Mouse (Mus musculus): ENCODE results near the gene Svopl.

DNA sequence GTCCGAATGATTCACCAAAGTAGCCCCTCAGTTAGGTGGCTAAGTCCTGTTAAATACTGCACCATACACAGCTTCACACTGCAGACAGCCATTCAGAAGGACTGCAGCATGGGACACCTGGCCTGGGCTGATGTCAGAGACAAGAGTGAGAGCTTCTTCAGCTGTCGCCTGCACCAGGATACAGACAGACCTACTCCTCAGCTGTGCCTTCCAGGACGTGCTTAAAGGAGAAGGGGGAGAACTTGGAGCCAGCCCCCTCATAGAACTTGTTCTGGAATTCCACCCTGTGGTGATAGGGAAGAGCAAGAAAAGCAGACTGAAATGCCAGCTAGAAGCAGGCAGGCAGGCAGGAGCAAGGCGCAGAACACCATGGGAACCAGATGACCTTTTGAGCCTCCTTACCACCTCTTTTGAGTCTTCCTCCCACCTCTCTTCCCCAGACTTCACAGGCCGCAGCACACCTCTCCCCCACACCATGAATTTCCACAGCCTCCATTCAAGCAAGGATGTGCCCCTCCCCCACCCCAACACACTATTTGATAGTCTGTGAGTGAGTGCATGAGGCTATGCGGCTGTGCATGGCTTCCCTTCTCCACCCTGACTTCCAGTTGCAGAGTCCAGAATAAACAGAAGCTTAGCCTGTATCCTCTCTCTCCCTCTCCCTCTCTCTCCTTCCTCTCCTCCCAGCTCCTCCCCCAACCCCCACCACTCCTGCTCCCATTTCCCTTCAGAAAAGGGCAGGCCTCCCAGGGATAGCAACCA lies 2.2 kb upstream of the Svopl start:
- TF ChIP-seq POLR2A (IDR thresholded peaks at IDR 0.05; ENCODE audit: insufficient read depth, low read length) (no peak), CTCF (IDR thresholded peaks at IDR 0.05; ENCODE audit: low read depth, low read length) (no peak)

All from ES-Bruce4 (cell line).